Mouse (Mus musculus) MEL (cell line): ENCODE measurements around the gene Man2c1. TPM values are rescaled to one million over a fixed set of nuclear protein-coding genes. Genes with fewer than 3 reads are reported as not detected.

Experiments used
- DNase-seq: peaks from one replicate; pipeline ENCODE4 v3.0.0; 2011; ENCODE audit warnings: low read depth, low spot score
- H3K27ac ChIP-seq: 2 replicates; pipeline ENCODE4 v1.5.1; 2012; ENCODE audit warnings: low read depth, mild to moderate bottlenecking, control low read depth, low read length, moderate library complexity; ENCODE audit not compliant: control insufficient read depth
- H3K27me3 ChIP-seq, 2 experiments: fragments of 150-350 bp in 1 of 2; sonication (generic) in 1 of 2; 2 replicates each; pipeline ENCODE4 v1.6.1; 2012; ENCODE audit warnings: low read length in 2 of 2, mild to moderate bottlenecking in 2 of 2, improper control_type of control experiment in 1 of 2, moderate library complexity in 1 of 2; ENCODE audit not compliant: insufficient read depth in 2 of 2, control insufficient read depth in 1 of 2
- H3K36me3 ChIP-seq, 2 experiments: 2 replicates each; pipeline ENCODE4 v1.6.1; 2012 to 2014; ENCODE audit warnings: low read length in 2 of 2, improper control_type of control experiment in 1 of 2, inconsistent platforms in 1 of 2, mild to moderate bottlenecking in 1 of 2; ENCODE audit not compliant: insufficient read depth in 2 of 2, control insufficient read depth in 1 of 2
- H3K4me1 ChIP-seq, 2 experiments: fragments of 150-350 bp in 1 of 2; sonication (generic) in 1 of 2; 2 replicates each; pipeline ENCODE4 v1.6.1; 2012; ENCODE audit warnings: low read length in 2 of 2, improper control_type of control experiment in 1 of 2, mild to moderate bottlenecking in 1 of 2; ENCODE audit not compliant: insufficient read depth in 2 of 2, control insufficient read depth in 1 of 2
- H3K4me3 ChIP-seq, 2 experiments: fragments of 150-350 bp in 1 of 2; sonication (generic) in 1 of 2; 2 replicates each; pipeline ENCODE4 v1.5.1; 2012; ENCODE audit warnings: low read depth in 2 of 2, low read length in 2 of 2, mild to moderate bottlenecking in 2 of 2, moderate library complexity in 2 of 2, control low read depth in 1 of 2, improper control_type of control experiment in 1 of 2; ENCODE audit not compliant: control insufficient read depth in 1 of 2, insufficient read depth in 1 of 2
- H3K79me2 ChIP-seq: 2 replicates; pipeline ENCODE4 v1.6.1; 2012; ENCODE audit warnings: mild to moderate bottlenecking, low read length, moderate library complexity; ENCODE audit not compliant: control insufficient read depth, poor library complexity, insufficient read depth
- H3K9ac ChIP-seq: 2 replicates; pipeline ENCODE4 v1.6.1; 2012; ENCODE audit warnings: low read depth, mild to moderate bottlenecking, control low read depth, low read length, moderate library complexity; ENCODE audit not compliant: control insufficient read depth, poor library complexity, severe bottlenecking
- H3K9me3 ChIP-seq: fragments of 150-350 bp; sonication (generic); replicated peaks from 2 replicates; pipeline ENCODE4 v1.6.1; 2012; ENCODE audit warnings: mild to moderate bottlenecking, low read length, improper control_type of control experiment, moderate library complexity; ENCODE audit not compliant: insufficient read depth
- BHLHE40 ChIP-seq: IDR thresholded peaks from 2 replicates; pipeline ENCODE4 v1.6.1; 2012; ENCODE audit warnings: low read depth, mild to moderate bottlenecking, inconsistent platforms, low read length, improper control_type of control experiment, borderline replicate concordance
- CHD2 ChIP-seq: IDR thresholded peaks from 2 replicates; pipeline ENCODE4 v1.6.1; 2011; ENCODE audit warnings: low read length, improper control_type of control experiment
- CTCF ChIP-seq, 3 experiments: IDR thresholded peaks in 2 of 3; conservative IDR thresholded peaks in 1 of 3; 2 replicates each; pipeline ENCODE4 v1.5.1; 2011 to 2012; ENCODE audit warnings: low read length in 3 of 3, low read depth in 2 of 3, mild to moderate bottlenecking in 2 of 3, improper control_type of control experiment in 1 of 3, inconsistent platforms in 1 of 3, mixed read lengths in 1 of 3, moderate library complexity in 1 of 3; ENCODE audit not compliant: control insufficient read depth in 1 of 3, insufficient read depth in 1 of 3, poor library complexity in 1 of 3, severe bottlenecking in 1 of 3
- E2F4 ChIP-seq: IDR thresholded peaks from 2 replicates; pipeline ENCODE4 v1.6.1; 2011; ENCODE audit warnings: low read depth, low read length, improper control_type of control experiment, borderline replicate concordance
- EP300 ChIP-seq, 2 experiments: IDR thresholded peaks; 2 replicates each; pipeline ENCODE4 v1.6.1; 2011; ENCODE audit warnings: improper control_type of control experiment in 2 of 2, low read length in 2 of 2, low read depth in 1 of 2, mild to moderate bottlenecking in 1 of 2
- GABPA ChIP-seq: IDR thresholded peaks from 2 replicates; pipeline ENCODE4 v1.6.1; 2012; ENCODE audit warnings: low read depth, mild to moderate bottlenecking, inconsistent platforms, low read length, improper control_type of control experiment, moderate library complexity
- MAFK ChIP-seq: IDR thresholded peaks from 2 replicates; pipeline ENCODE4 v1.6.1; 2011; ENCODE audit warnings: low read depth, mild to moderate bottlenecking, low read length, improper control_type of control experiment, borderline replicate concordance
- MAX ChIP-seq: IDR thresholded peaks from 2 replicates; pipeline ENCODE4 v1.6.1; 2011; ENCODE audit warnings: low read length, improper control_type of control experiment
- MAZ ChIP-seq: IDR thresholded peaks from 2 replicates; pipeline ENCODE4 v1.6.1; 2012; ENCODE audit warnings: low read depth, mild to moderate bottlenecking, inconsistent platforms, low read length, improper control_type of control experiment
- MEF2A ChIP-seq: IDR thresholded peaks from 2 replicates; pipeline ENCODE4 v1.6.1; 2014; ENCODE audit warnings: low read depth, mild to moderate bottlenecking, inconsistent platforms, low read length, improper control_type of control experiment; ENCODE audit not compliant: poor library complexity, insufficient replicate concordance, severe bottlenecking; ENCODE audit errors: extremely low read depth
- MXI1 ChIP-seq: IDR thresholded peaks from 2 replicates; pipeline ENCODE4 v1.6.1; 2011; ENCODE audit warnings: mild to moderate bottlenecking, low read depth, low read length, improper control_type of control experiment
- MYB ChIP-seq: IDR thresholded peaks from 2 replicates; pipeline ENCODE4 v1.6.1; 2011; ENCODE audit warnings: mild to moderate bottlenecking, low read depth, low read length, improper control_type of control experiment
- MYC ChIP-seq: IDR thresholded peaks from 2 replicates; pipeline ENCODE4 v1.6.1; 2011; ENCODE audit warnings: low read depth, mild to moderate bottlenecking, low read length, improper control_type of control experiment, moderate library complexity
- NRF1 ChIP-seq: IDR thresholded peaks from 2 replicates; pipeline ENCODE4 v1.6.1; 2014; ENCODE audit warnings: low read depth, mild to moderate bottlenecking, inconsistent platforms, low read length, improper control_type of control experiment, moderate library complexity; ENCODE audit not compliant: poor library complexity, insufficient read depth, severe bottlenecking
- POLR2A ChIP-seq, 2 experiments: IDR thresholded peaks; 2 replicates each; pipeline ENCODE4 v1.6.1; 2011 to 2012; ENCODE audit warnings: low read length in 2 of 2, mild to moderate bottlenecking in 2 of 2, control low read depth in 1 of 2, improper control_type of control experiment in 1 of 2, low read depth in 1 of 2, moderate library complexity in 1 of 2; ENCODE audit not compliant: control insufficient read depth in 1 of 2, insufficient read depth in 1 of 2, poor library complexity in 1 of 2
- POLR2AphosphoS5 ChIP-seq: IDR thresholded peaks from 2 replicates; pipeline ENCODE4 v1.6.1; 2012; ENCODE audit warnings: low read depth, borderline replicate concordance, mild to moderate bottlenecking, inconsistent platforms, low read length, moderate library complexity, mixed read lengths
- RAD21 ChIP-seq: IDR thresholded peaks from 2 replicates; pipeline ENCODE4 v1.6.1; 2011; ENCODE audit warnings: mild to moderate bottlenecking, low read depth, low read length, improper control_type of control experiment
- SMC3 ChIP-seq: IDR thresholded peaks from 2 replicates; pipeline ENCODE4 v1.6.1; 2011; ENCODE audit warnings: low read depth, low read length, improper control_type of control experiment
- TAL1 ChIP-seq: IDR thresholded peaks from 2 replicates; pipeline ENCODE4 v1.6.1; 2012; ENCODE audit warnings: mild to moderate bottlenecking, inconsistent platforms, low read length, moderate library complexity, mixed read lengths
- TCF12 ChIP-seq: IDR thresholded peaks from 2 replicates; pipeline ENCODE4 v1.6.1; 2014; ENCODE audit warnings: low read depth, mild to moderate bottlenecking, inconsistent platforms, low read length, improper control_type of control experiment, moderate library complexity
- UBTF ChIP-seq: IDR thresholded peaks from 2 replicates; pipeline ENCODE4 v1.6.1; 2012; ENCODE audit warnings: low read depth, mild to moderate bottlenecking, inconsistent platforms, low read length, improper control_type of control experiment, moderate library complexity, borderline replicate concordance; ENCODE audit not compliant: insufficient read depth
- USF1 ChIP-seq: IDR thresholded peaks from 2 replicates; pipeline ENCODE4 v1.6.1; 2014; ENCODE audit warnings: low read depth, mild to moderate bottlenecking, inconsistent platforms, low read length, improper control_type of control experiment, moderate library complexity
- ZC3H11A ChIP-seq: IDR thresholded peaks from 2 replicates; pipeline ENCODE4 v1.6.1; 2012; ENCODE audit warnings: low read depth, mild to moderate bottlenecking, inconsistent platforms, low read length, improper control_type of control experiment
- ZMIZ1 ChIP-seq: IDR thresholded peaks from 2 replicates; pipeline ENCODE4 v1.6.1; 2012; ENCODE audit warnings: low read depth, mild to moderate bottlenecking, inconsistent platforms, low read length, improper control_type of control experiment, moderate library complexity
- ZNF384 ChIP-seq: IDR thresholded peaks from 2 replicates; pipeline ENCODE4 v1.6.1; 2012; ENCODE audit warnings: low read depth, mild to moderate bottlenecking, inconsistent platforms, low read length, improper control_type of control experiment
- polyA plus RNA-seq, 2 experiments: library from polyadenylated mRNA; stranded (reverse) in 1 of 2; unstranded in 1 of 2; fragments of >175 nt in 1 of 2; fragments of >200 nt in 1 of 2; gene quantifications; 2 replicates each; pipeline versions ENCODE4 v1.2.1 to v1.2.4; 2012; ENCODE audit warnings: low replicate concordance in 2 of 2, low read depth in 1 of 2; ENCODE audit not compliant: insufficient read length in 2 of 2, insufficient read depth in 1 of 2, missing spikeins in 1 of 2
- total RNA-seq: library from RNA; depleted of rRNA; stranded (reverse); fragments of 300-350 nt; gene quantifications from 2 replicates; pipeline ENCODE4 v1.2.3, GENCODE M21; 2012

Man2c1 gene
- total and polyA plus RNA-seq, 3 experiments: 32.2 to 73.7 TPM; not detected in 1

- no peak overlapping the region for H3K9ac ChIP-seq
- H3K27me3 ChIP-seq: no peaks in the 10 kb centered on the region
- H3K4me3 ChIP-seq: no peak overlapping the region
- no peaks in the 10 kb centered on the region; a peak in 1 of 4 replicates for H3K36me3 ChIP-seq
- H3K27ac ChIP-seq: no peak overlapping the region
- no peak for TF ChIP-seq BHLHE40
- TF ChIP-seq CHD2: no peak
- TF ChIP-seq ZMIZ1: no peak
- no peak for TF ChIP-seq MEF2A
- no peak for TF ChIP-seq MYC
- no peak for TF ChIP-seq MXI1
- TF ChIP-seq POLR2A (IDR thresholded peaks at IDR 0.05; ENCODE audit: control insufficient read depth in 1 of 2, insufficient read depth in 1 of 2, low read depth in 1 of 2, low read length in 2 of 2, poor library complexity in 1 of 2): no peak
- no peak for TF ChIP-seq MYB
- no peak for TF ChIP-seq ZC3H11A
- no peak for TF ChIP-seq GABPA
- no peak for TF ChIP-seq POLR2AphosphoS5
- no peak for TF ChIP-seq MAX
- TF ChIP-seq CTCF (IDR thresholded peaks at IDR 0.05 in 2 of 3, conservative IDR thresholded peaks at IDR 0.05 in 1 of 3; ENCODE audit: control insufficient read depth in 1 of 3, insufficient read depth in 1 of 3, low read depth in 2 of 3, low read length in 3 of 3, poor library complexity in 1 of 3, severe bottlenecking in 1 of 3): no peak
- no peak for TF ChIP-seq NRF1
- TF ChIP-seq MAFK: no peak
- no peak for TF ChIP-seq E2F4
- TF ChIP-seq USF1: no peak
- no peak for TF ChIP-seq RAD21
- TF ChIP-seq TCF12: no peak
- no peak for TF ChIP-seq EP300 (IDR thresholded peaks at IDR 0.05; ENCODE audit: low read depth in 1 of 2, low read length in 2 of 2)
- no peaks in the 10 kb centered on the region for H3K9me3 ChIP-seq
- H3K79me2 ChIP-seq: no peaks in the 10 kb centered on the region
- no peaks in the 10 kb centered on the region for H3K4me1 ChIP-seq
- no peak for DNase-seq
Measured at GRCm38 (mm10) chr9:57137777-57138176, 7.3 kb downstream of the Man2c1 start.

- Histone ChIP-seq H3K36me3 (no peaks in the 10 kb centered on the region; a peak in 1 of 4 replicates), H3K27ac (no peak overlapping the region), H3K9me3 (no peaks in the 10 kb centered on the region), H3K4me1 (no peaks in the 10 kb centered on the region), H3K27me3 (no peaks in the 10 kb centered on the region), H3K9ac (no peak overlapping the region), H3K4me3 (no peak overlapping the region), H3K79me2 (no peaks in the 10 kb centered on the region)
- no peak for TF ChIP-seq POLR2AphosphoS5
- TF ChIP-seq CHD2: no peak
- TF ChIP-seq ZNF384: no peak
- no peak for TF ChIP-seq EP300 (IDR thresholded peaks at IDR 0.05; ENCODE audit: low read depth in 1 of 2, low read length in 2 of 2)
- TF ChIP-seq MAZ: no peak
- no peak for TF ChIP-seq UBTF
- no peak for TF ChIP-seq TAL1
- no peak for TF ChIP-seq MAX
- TF ChIP-seq SMC3: no peak
- TF ChIP-seq MEF2A: no peak
- no peak for TF ChIP-seq MXI1
- TF ChIP-seq MYB: no peak
- TF ChIP-seq E2F4: no peak
- DNase-seq: no peak
Measured at GRCm38 (mm10) chr9:57138507-57138906, 8.0 kb downstream of the Man2c1 start.
